Mouse (Mus musculus) forebrain, embryonic 16.5 days (tissue): ENCODE results near the gene Tie1. TPM values are rescaled to one million over a fixed set of nuclear protein-coding genes. Genes with fewer than 3 reads are reported as not detected.

ENCODE experiments used
- ATAC-seq: fragments of 200-750 bp; cut with Nextera tagmentation; 2 replicates; pipeline ENCODE4 v1.8.0; 2017; ENCODE audit warnings: mild to moderate bottlenecking, moderate library complexity
- H3K27ac ChIP-seq: fragments of 300-500 bp; sonication (generic); 2 replicates; pipeline ENCODE4 v1.5.1; 2014; ENCODE audit warnings: low read length, control low read depth
- H3K27me3 ChIP-seq: fragments of 300-500 bp; sonication (generic); replicated peaks from 2 replicates; pipeline ENCODE4 v1.6.1; 2014; ENCODE audit warnings: low read length; ENCODE audit not compliant: control insufficient read depth, insufficient read depth
- H3K36me3 ChIP-seq: fragments of 300-500 bp; sonication (generic); 2 replicates; pipeline ENCODE4 v1.6.1; 2014; ENCODE audit not compliant: control insufficient read depth, insufficient read depth
- H3K4me1 ChIP-seq: fragments of 300-500 bp; sonication (generic); replicated peaks from 2 replicates; pipeline ENCODE4 v1.6.1; 2014; ENCODE audit warnings: low read length; ENCODE audit not compliant: control insufficient read depth, insufficient read depth
- H3K4me2 ChIP-seq: fragments of 300-500 bp; sonication (generic); 2 replicates; pipeline ENCODE4 v1.6.1; 2014; ENCODE audit warnings: mild to moderate bottlenecking, low read length, control low read depth
- H3K4me3 ChIP-seq: fragments of 300-500 bp; sonication (generic); replicated peaks from 2 replicates; pipeline ENCODE4 v1.5.1; 2014; ENCODE audit warnings: mild to moderate bottlenecking, low read length, control low read depth
- H3K9ac ChIP-seq: fragments of 300-500 bp; sonication (generic); replicated peaks from 2 replicates; pipeline ENCODE4 v1.6.1; 2014; ENCODE audit warnings: low read depth, low read length, control low read depth
- H3K9me3 ChIP-seq: fragments of 300-500 bp; sonication (generic); 2 replicates; pipeline ENCODE4 v1.6.1; 2016; ENCODE audit warnings: low read length; ENCODE audit not compliant: control insufficient read depth
- WGBS: fragments of 180-500 bp; shearing (Covaris S2); extraction: QIAGEN DNeasy Blood & Tissue Kit; methylation state at CpG from one replicate; pipeline ENCODE4 v1.1.7; 2014; 5-methylcytosine and 5-hydroxymethylcytosine counted together
- polyA plus RNA-seq: library from polyadenylated mRNA; unstranded; fragments of >200 nt; fragmentation: Nextera tagmentation; extraction: Ambion mirVana; gene quantifications from 2 replicates; pipeline ENCODE4 v1.2.1, GENCODE M21; 2015

Tie1 gene
- 12.7 and 14.1 TPM in 2 replicates for polyA plus RNA-seq

DNA sequence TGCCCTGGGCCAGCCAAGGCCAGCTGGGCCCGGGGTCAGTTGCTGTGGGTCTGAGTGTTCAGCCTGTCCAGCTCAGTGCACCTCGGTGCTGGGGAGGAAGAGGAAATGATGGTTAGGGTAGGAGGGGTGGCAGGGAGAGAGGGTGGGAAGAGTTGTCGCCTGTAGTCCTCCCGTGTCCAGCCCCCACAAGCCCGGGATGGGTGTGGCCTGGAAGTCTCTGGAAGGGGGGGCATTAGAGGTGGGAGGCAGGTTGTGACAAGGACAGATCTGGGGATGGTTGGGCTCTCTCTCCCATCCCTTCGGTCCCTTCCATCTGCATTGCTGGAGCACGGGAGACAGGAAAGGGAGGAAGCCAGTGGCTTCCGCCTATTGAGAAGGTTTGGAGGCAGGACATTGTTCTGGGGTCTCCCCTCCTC, at the start of gene Tie1:
TSS of gene Tie1 (minus strand) at position 345 of the 416 bp plus-strand sequence.
- ATAC-seq = no peak
- WGBS = 73% methylated on average over 8 of the region's 8 CpGs

DNA sequence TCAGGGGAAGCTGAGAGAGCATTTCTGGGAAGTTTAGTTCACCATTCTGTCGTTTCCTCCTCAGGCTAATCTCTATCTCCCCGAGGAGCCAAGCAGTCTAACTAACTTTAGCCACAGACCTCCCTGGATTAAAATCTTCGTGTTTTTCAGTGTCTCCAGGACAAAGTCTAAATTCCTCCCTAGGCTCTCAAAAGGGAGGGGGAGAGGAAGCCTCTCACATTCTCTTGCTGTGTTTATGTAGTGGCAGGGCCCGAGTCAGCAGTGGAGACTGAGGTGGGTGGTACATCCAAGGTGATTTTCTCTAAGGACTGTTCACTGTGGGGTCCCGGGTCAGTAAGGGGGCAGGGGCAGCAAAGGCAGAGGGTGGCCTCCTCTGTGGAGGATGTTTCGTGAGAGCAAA, 47.9 kb upstream of the Tie1 start:
- no peaks in the 10 kb centered on the region for H3K4me1 ChIP-seq
- 48% methylated on average over 6 of the region's 6 CpGs for whole genome bisulfite sequencing

More for the DNA sequence above, at the start of gene Tie1:
- Histone ChIP-seq H3K4me3 (no peak within 1 kb of the TSS), H3K4me2 (no peak within 1 kb of the TSS), H3K36me3 (no peaks in the 10 kb centered on the region), H3K9me3 (no peaks in the 10 kb centered on the region), H3K27me3 (no peaks in the 10 kb centered on the region), H3K4me1 (no peaks in the 10 kb centered on the region), H3K27ac (no peak within 1 kb of the TSS), H3K9ac (no peak within 1 kb of the TSS)

DNA sequence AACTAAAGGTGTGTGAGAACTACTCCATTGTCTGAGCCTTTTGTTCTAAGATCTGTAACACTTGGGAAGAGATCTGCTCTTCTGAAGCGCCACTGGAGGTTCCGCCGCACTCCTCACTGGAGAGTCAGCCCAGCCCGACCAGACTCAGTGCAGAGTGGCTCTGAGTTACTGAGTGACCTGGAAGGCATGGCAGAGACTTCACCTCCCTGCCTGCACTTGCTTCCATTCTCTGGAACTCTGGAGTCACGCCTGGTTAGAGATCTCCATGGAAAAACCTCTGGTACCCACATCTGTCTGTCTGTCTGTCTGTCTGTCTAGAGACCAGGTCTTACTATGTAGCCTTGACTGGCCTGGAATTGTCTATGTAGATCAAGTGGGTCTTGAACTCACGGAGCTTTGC, 45.7 kb upstream of the Tie1 start:
- no peak overlapping the region for H3K4me3 ChIP-seq
- ATAC-seq = no peak
- H3K36me3 ChIP-seq = no peaks in the 10 kb centered on the region
- WGBS = 84% methylated on average over 6 of the region's 6 CpGs
- no peak overlapping the region for H3K4me2 ChIP-seq
- no peak overlapping the region for H3K9ac ChIP-seq
- H3K27me3 ChIP-seq = no peaks in the 10 kb centered on the region
- no peak overlapping the region for H3K27ac ChIP-seq
- no peaks in the 10 kb centered on the region for H3K4me1 ChIP-seq
- H3K9me3 ChIP-seq = no peaks in the 10 kb centered on the region

More for the DNA sequence above, 47.9 kb upstream of the Tie1 start:
- Histone ChIP-seq H3K27ac (no peak overlapping the region), H3K9ac (no peak overlapping the region), H3K4me2 (no peak overlapping the region), H3K9me3 (no peaks in the 10 kb centered on the region), H3K4me3 (no peak overlapping the region), H3K36me3 (no peaks in the 10 kb centered on the region), H3K27me3 (no peaks in the 10 kb centered on the region)
- no peak for ATAC-seq

DNA sequence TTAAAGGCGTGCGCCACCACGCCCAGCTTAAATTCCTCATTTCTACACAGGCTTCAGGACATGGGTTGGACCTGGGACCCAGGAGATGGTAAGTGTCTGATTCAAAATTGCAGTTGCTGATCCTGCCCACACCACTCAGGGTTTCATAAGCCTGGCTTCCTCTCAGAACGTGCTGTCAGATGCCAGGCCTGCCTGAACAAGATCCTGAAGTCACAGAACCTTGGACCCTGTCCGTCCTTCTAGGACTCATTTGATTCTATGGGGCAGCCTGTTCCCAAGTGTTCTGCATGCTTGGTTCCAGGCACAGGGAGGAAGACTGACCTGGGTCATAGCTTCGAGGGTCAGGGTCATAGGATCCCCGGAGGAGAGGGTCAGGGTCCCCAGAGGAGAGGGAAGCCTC, 43.7 kb upstream of the Tie1 start:
- H3K4me1 ChIP-seq = no peaks in the 10 kb centered on the region
- H3K9ac ChIP-seq = no peak overlapping the region
- no peak overlapping the region for H3K27ac ChIP-seq
- WGBS = 89% methylated on average over 7 of the region's 7 CpGs
- H3K4me2 ChIP-seq = no peak overlapping the region
- H3K27me3 ChIP-seq = no peaks in the 10 kb centered on the region
- H3K9me3 ChIP-seq = no peaks in the 10 kb centered on the region
- H3K4me3 ChIP-seq = no peak overlapping the region
- no peak for ATAC-seq
- H3K36me3 ChIP-seq = no peaks in the 10 kb centered on the region

DNA sequence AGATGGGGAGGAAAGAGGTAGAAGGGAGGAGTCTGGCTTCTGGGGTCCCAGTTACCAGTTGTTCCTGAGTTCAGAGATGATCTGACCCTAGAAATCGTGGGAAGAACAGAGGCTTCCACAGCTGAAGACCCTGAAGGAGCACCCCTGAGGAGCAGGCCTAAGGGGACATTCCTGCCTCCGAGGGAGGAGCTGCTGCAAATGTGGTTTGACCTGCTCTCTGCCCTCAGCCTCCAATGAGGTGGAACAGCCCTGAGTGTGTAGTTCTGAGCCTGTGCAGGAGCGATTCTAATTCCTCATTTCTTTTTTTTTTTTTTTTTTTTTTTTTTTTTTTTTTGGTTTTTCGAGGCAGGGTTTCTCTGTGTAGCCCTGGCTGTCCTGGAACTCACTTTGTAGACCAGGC, 43.3 kb upstream of the Tie1 start:
- no peak overlapping the region for H3K27ac ChIP-seq
- WGBS = 71% methylated on average over 3 of the region's 4 CpGs

DNA sequence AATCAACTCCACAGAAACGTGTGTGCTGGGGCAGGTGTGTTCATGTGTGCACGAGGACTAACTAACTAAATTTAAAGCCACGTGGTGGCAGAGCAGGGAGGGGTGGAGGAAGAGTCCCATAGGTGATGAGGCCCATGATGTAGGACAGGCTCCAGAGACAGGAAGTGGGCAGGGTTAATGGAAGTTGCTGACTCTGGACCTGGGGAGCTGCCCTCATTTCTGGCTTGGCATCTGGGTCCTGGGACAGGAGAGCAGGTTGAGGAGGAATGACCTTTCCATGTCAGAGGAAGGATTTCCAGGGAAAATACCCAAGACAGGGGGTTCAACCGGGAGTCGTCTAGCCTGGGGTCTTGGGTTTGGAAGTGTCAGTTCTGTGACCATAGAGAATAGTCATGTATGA, 42.8 kb upstream of the Tie1 start:
- Histone ChIP-seq H3K27ac (no peak overlapping the region), H3K4me3 (no peak overlapping the region), H3K4me1 (no peaks in the 10 kb centered on the region), H3K27me3 (no peaks in the 10 kb centered on the region), H3K36me3 (no peaks in the 10 kb centered on the region), H3K9me3 (no peaks in the 10 kb centered on the region), H3K9ac (no peak overlapping the region), H3K4me2 (no peak overlapping the region)
- no peak for ATAC-seq
- 79% methylated on average over 5 of the region's 5 CpGs for WGBS

More for the DNA sequence above, 43.3 kb upstream of the Tie1 start:
- Histone ChIP-seq H3K9ac (no peak overlapping the region), H3K4me2 (no peak overlapping the region), H3K9me3 (no peaks in the 10 kb centered on the region), H3K4me3 (no peak overlapping the region), H3K27me3 (no peaks in the 10 kb centered on the region), H3K4me1 (no peaks in the 10 kb centered on the region), H3K36me3 (no peaks in the 10 kb centered on the region)
- ATAC-seq = no peak

DNA sequence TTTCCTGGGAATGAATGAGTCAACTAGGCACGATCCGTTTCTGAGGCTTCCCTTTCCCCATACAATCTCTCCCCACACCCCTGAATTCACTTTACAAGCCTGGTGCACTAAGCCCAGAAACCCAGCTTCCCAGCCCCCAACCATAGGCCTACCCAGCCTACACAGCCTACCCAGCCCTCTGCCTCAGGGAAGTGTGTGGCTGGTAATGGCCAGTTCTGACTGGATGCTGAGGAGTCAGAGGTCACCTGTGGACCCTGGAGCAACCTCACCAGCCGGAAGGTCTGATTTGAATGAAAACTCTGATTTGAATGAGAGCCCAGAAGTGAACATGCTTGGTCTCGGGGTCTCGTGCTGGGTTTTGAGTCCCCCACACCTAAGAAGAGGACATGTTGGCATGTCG, 37.9 kb upstream of the Tie1 start:
- no peak overlapping the region for H3K4me3 ChIP-seq
- no peak overlapping the region for H3K9ac ChIP-seq
- no peaks in the 10 kb centered on the region for H3K27me3 ChIP-seq
- no peak for ATAC-seq
- no peaks in the 10 kb centered on the region for H3K36me3 ChIP-seq
- H3K4me2 ChIP-seq = no peak overlapping the region
- no peaks in the 10 kb centered on the region for H3K9me3 ChIP-seq
- 78% methylated on average over 6 of the region's 6 CpGs for WGBS
- no peaks in the 10 kb centered on the region for H3K4me1 ChIP-seq
- no peak overlapping the region for H3K27ac ChIP-seq

DNA sequence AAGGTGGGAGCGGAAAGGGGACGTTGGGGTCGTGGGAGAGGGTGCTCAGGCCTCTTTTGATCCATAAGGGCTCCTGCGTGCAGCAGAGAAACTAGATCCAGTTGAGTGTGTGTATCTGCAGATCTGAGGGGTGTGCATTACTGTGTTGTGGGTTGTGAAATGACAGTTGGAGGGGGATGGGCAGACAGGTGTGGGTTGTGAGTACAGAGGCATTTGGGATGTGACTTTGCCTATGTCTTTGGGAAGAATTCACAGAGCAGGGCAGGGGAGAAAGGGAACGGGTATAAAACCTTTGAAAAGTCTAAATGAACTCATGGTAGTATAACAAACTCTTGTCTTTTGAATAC, 37.4 kb upstream of the Tie1 start:
- 45% methylated on average over 5 of the region's 5 CpGs for WGBS

DNA sequence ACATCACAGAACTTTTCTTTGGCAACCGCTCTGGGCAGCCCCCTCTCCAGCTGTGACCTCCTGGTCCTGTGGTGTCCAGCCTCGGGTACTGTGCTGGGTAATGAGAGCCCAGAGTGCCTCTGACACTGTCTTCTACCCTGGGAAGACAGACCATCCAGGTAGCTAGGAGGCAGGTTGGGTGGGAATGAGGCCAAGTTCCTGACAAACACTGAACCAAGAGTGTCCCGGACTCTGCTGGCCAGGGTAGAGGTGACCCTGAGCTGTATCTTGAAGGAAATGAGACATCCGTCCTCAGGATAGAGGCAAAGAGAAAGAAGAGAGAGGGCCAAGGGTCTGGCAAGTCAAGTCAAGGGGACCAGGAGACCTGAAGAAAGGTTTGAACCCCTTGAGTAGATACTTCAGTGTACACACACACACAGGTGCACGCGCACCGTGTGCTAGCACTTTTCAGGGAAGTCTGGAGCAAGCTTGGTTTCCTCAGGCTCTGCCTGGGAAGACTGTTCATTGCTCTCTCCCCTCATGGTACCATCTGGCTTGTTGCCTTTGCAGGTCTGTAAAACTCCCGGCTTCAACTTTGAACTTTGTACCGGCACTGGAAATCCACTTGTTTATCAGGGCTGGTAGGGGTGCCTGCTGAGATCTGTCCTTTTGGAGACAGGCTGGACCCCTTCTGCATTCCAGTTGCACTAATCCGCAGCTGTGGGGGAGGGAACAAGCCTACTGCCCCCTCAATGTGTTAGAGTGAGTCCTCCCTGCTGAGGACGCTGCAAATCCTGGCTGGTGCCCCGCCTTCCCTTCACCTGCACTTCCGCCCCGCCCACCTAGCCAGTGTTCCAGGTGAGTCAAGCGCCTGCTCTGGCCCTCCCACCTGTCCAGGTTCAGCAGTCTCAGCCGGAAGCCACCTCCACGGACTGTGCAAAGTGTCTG, 36.8 kb upstream of the Tie1 start, which contains the start of gene 2610528J11Rik:
TSS of gene 2610528J11Rik (plus strand) at position 592 of the 927 bp plus-strand sequence.
- no peaks in the 10 kb centered on the region for H3K9me3 ChIP-seq
- H3K27ac ChIP-seq = no peak within 1 kb of the TSS
- no peak within 1 kb of the TSS for H3K4me2 ChIP-seq
- no peaks in the 10 kb centered on the region for H3K27me3 ChIP-seq
- no peaks in the 10 kb centered on the region for H3K4me1 ChIP-seq
- no peak within 1 kb of the TSS for H3K4me3 ChIP-seq
- no peak within 1 kb of the TSS for H3K9ac ChIP-seq
- no peaks in the 10 kb centered on the region for H3K36me3 ChIP-seq
- no peak for ATAC-seq
- 36% methylated on average over 17 of the region's 17 CpGs for WGBS

More for the DNA sequence above, 37.4 kb upstream of the Tie1 start:
- Histone ChIP-seq H3K4me1 (no peaks in the 10 kb centered on the region), H3K4me3 (no peak overlapping the region), H3K9ac (no peak overlapping the region), H3K9me3 (no peaks in the 10 kb centered on the region), H3K27me3 (no peaks in the 10 kb centered on the region), H3K36me3 (no peaks in the 10 kb centered on the region), H3K27ac (no peak overlapping the region), H3K4me2 (no peak overlapping the region)
- no peak for ATAC-seq
